Mouse (Mus musculus): ENCODE results near the gene Ahnak. TPM values are rescaled to one million over a fixed set of nuclear protein-coding genes. Genes with fewer than 3 reads are reported as not detected.
A peak's percentile ranks its signal among the peaks of the same experiment; 100 is the strongest.
"Not testable (repeated sequence)": the region's sequence is repeated elsewhere in the genome, so short reads cannot be mapped to it uniquely, and the experiment has no call there.

Ahnak gene
- polyA plus RNA-seq, 1 experiment: 14.7 TPM

DNA sequence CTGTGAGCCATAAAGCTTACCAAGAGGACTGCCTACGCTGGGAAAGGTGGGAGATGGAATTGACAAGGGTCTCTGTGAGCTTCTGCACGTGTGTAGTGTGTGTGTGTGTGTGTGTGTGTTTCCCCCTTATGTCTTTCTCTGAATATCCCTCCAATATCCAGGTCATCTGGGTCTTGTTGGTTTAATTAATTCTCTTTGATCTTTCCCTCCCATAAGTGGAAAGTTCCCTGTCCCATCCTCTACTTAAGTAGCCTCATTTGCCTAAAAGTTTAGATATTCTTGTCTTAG, 4.5 kb downstream of the Ahnak start:
- 64% methylated on average over 2 of the region's 2 CpGs for WGBS

DNA sequence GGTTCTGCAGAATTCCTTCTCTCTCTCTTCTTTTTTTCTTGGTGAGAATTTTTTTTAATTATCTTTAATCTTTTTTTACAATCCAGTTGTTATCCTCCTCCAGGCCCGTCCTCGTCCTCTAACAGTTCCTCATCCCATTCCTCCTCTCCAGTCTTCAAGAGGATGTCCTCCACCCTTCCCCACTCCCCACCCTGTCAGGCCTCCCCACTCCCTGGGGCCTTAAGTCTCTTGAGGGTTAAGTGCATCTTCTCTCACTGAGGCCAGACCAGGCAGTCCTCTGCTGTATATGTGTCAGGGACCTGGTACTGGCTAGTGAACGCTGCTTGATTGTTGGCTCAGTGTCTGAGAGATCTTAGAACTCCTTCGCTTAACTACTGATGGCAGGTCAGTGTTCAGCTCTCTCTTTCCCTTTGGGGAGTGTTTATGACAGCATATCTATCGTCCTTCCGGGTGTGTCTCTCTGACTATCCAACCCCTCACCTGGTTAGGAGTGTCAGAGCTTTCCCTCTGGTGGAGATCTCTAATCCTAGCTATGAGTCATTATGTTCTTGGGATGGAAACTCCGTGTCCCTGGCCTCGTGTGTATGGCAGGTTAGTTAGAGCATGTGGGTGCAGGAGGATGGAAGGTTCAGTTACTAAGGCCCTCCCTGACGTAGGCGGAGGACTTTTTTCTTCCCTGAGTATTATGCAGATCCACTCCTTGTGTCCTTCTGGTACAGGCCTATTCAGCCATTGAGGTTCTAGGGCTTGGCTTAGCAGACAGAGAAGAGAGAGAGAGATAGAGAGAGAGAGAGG, 5.9 kb downstream of the Ahnak start:
- 27% methylated on average over 10 of the region's 10 CpGs for WGBS
- Histone ChIP-seq H3K27me3 (ENCODE audit: control insufficient read depth, insufficient read depth, low read length) (no peaks in the 10 kb centered on the region), H3K4me3 (ENCODE audit: low read depth, low read length) (no peak overlapping the region), H3K4me1 (ENCODE audit: control insufficient read depth, insufficient read depth, insufficient read length, low read length) (peaks cover 57% of the 10 kb centered on the region), H3K27ac (ENCODE audit: insufficient read depth, low read depth, low read length) (peak overlapping the region; percentile 78), H3K36me3 (ENCODE audit: control insufficient read depth, insufficient read depth, low read length) (peaks cover 7% of the 10 kb centered on the region)
- TF ChIP-seq POLR2A (IDR thresholded peaks at IDR 0.05; ENCODE audit: low read depth, low read length) (no peak; the same call in 1 of the 2 replicates), CTCF (IDR thresholded peaks at IDR 0.05; ENCODE audit: extremely low read depth, insufficient read length, insufficient replicate concordance, low read depth, low read length) (no peak)

More for the DNA sequence above, 4.5 kb downstream of the Ahnak start:
- Histone ChIP-seq H3K36me3 (ENCODE audit: control insufficient read depth, insufficient read depth, low read length) (peaks cover 1% of the 10 kb centered on the region; the same call in 1 of the 2 replicates), H3K27ac (ENCODE audit: insufficient read depth, low read depth, low read length) (peak overlapping the region; percentile 54; the same call in 1 of the 2 replicates), H3K4me3 (ENCODE audit: low read depth, low read length) (peak overlapping the region; percentile 22; the same call in 1 of the 2 replicates), H3K4me1 (ENCODE audit: control insufficient read depth, insufficient read depth, insufficient read length, low read length) (peaks cover 54% of the 10 kb centered on the region), H3K27me3 (ENCODE audit: control insufficient read depth, insufficient read depth, low read length) (no peaks in the 10 kb centered on the region)
- TF ChIP-seq POLR2A (IDR thresholded peaks at IDR 0.05; ENCODE audit: low read depth, low read length) (no peak), CTCF (IDR thresholded peaks at IDR 0.05; ENCODE audit: extremely low read depth, insufficient read length, insufficient replicate concordance, low read depth, low read length) (no peak)

- H3K36me3 ChIP-seq (ENCODE audit: control insufficient read depth, insufficient read depth, low read length): peaks cover 20% of the 10 kb centered on the region
- TF ChIP-seq POLR2A (IDR thresholded peaks at IDR 0.05; ENCODE audit: low read depth, low read length): no peak
- TF ChIP-seq CTCF (IDR thresholded peaks at IDR 0.05; ENCODE audit: extremely low read depth, insufficient read length, insufficient replicate concordance, low read depth, low read length): no peak
- H3K4me3 ChIP-seq (ENCODE audit: low read depth, low read length): no peak overlapping the region
- WGBS: 92% methylated on average over 6 of the region's 6 CpGs
- H3K27ac ChIP-seq (ENCODE audit: insufficient read depth, low read depth, low read length): no peak overlapping the region
- no peaks in the 10 kb centered on the region for H3K27me3 ChIP-seq (ENCODE audit: control insufficient read depth, insufficient read depth, low read length)
- H3K4me1 ChIP-seq (ENCODE audit: control insufficient read depth, insufficient read depth, insufficient read length, low read length): peaks cover 49% of the 10 kb centered on the region
These were observed 7.5 kb downstream of the Ahnak start for GRCm38 (mm10) chr19:8996601-8997000.

GRCm38 (mm10) chr19:8997546-8997945, 8.5 kb downstream of the Ahnak start:
- WGBS: 15% methylated on average over 4 of the region's 4 CpGs
- Histone ChIP-seq H3K36me3 (ENCODE audit: control insufficient read depth, insufficient read depth, low read length) (peaks cover 27% of the 10 kb centered on the region), H3K4me1 (ENCODE audit: control insufficient read depth, insufficient read depth, insufficient read length, low read length) (peaks cover 39% of the 10 kb centered on the region), H3K27me3 (ENCODE audit: control insufficient read depth, insufficient read depth, low read length) (no peaks in the 10 kb centered on the region), H3K27ac (ENCODE audit: insufficient read depth, low read depth, low read length) (peak overlapping the region; percentile 74), H3K4me3 (ENCODE audit: low read depth, low read length) (no peak overlapping the region)
- TF ChIP-seq POLR2A (IDR thresholded peaks at IDR 0.05; ENCODE audit: low read depth, low read length) (no peak), CTCF (IDR thresholded peaks at IDR 0.05; ENCODE audit: extremely low read depth, insufficient read length, insufficient replicate concordance, low read depth, low read length) (0 out of 2 replicates have a peak, but pooled peaks have one; percentile 4)

GRCm38 (mm10) chr19:8998546-8998945, 9.5 kb downstream of the Ahnak start:
- H3K27ac ChIP-seq (ENCODE audit: insufficient read depth, low read depth, low read length): 0 out of 2 replicates have a peak overlapping the region, but pooled peaks have one; percentile 63

DNA sequence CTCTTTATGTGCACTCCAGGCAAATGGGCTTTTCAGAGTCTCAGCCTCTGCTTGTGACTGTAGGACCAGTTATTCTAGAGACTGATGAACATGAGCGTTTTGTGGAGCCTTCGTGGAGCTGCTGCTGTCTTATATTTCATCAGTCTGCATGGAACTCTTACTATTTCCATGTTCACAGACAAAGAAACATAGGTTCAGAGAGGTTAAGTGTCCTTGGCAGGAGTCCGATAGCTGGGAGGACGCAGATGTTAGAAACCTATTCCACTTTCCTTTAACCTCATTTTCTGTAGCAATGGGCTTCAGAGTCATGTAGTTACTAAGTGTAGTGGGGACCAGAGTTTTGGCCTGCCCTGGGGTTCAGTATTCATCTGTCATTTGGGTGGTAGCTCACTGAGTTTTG, 10.1 kb downstream of the Ahnak start:
- H3K27ac ChIP-seq (ENCODE audit: insufficient read depth, low read depth, low read length): no peak overlapping the region
- no peak overlapping the region for H3K4me3 ChIP-seq (ENCODE audit: low read depth, low read length)
- no peaks in the 10 kb centered on the region for H3K27me3 ChIP-seq (ENCODE audit: control insufficient read depth, insufficient read depth, low read length)
- TF ChIP-seq POLR2A (IDR thresholded peaks at IDR 0.05; ENCODE audit: low read depth, low read length) (no peak), CTCF (IDR thresholded peaks at IDR 0.05; ENCODE audit: extremely low read depth, insufficient read length, insufficient replicate concordance, low read depth, low read length) (no peak)
- 81% methylated on average over 4 of the region's 4 CpGs for WGBS
- peaks cover 30% of the 10 kb centered on the region for H3K4me1 ChIP-seq (ENCODE audit: control insufficient read depth, insufficient read depth, insufficient read length, low read length)
- H3K36me3 ChIP-seq (ENCODE audit: control insufficient read depth, insufficient read depth, low read length): peaks cover 43% of the 10 kb centered on the region

More at GRCm38 (mm10) chr19:8998546-8998945, 9.5 kb downstream of the Ahnak start:
- H3K27me3 ChIP-seq (ENCODE audit: control insufficient read depth, insufficient read depth, low read length): no peaks in the 10 kb centered on the region
- TF ChIP-seq CTCF (IDR thresholded peaks at IDR 0.05; ENCODE audit: extremely low read depth, insufficient read length, insufficient replicate concordance, low read depth, low read length) (no peak), POLR2A (IDR thresholded peaks at IDR 0.05; ENCODE audit: low read depth, low read length) (no peak)
- WGBS: 52% methylated on average over 6 of the region's 6 CpGs
- no peak overlapping the region for H3K4me3 ChIP-seq (ENCODE audit: low read depth, low read length)
- peaks cover 30% of the 10 kb centered on the region for H3K4me1 ChIP-seq (ENCODE audit: control insufficient read depth, insufficient read depth, insufficient read length, low read length)
- peaks cover 37% of the 10 kb centered on the region for H3K36me3 ChIP-seq (ENCODE audit: control insufficient read depth, insufficient read depth, low read length)

GRCm38 (mm10) chr19:9006915-9007314, 17.8 kb downstream of the Ahnak start:
- H3K36me3 ChIP-seq (ENCODE audit: control insufficient read depth, insufficient read depth, low read length): peaks cover 60% of the 10 kb centered on the region
- H3K4me1 ChIP-seq (ENCODE audit: control insufficient read depth, insufficient read depth, insufficient read length, low read length); H3K27me3 ChIP-seq (ENCODE audit: control insufficient read depth, insufficient read depth, low read length); H3K27ac ChIP-seq (ENCODE audit: insufficient read depth, low read depth, low read length); H3K4me3 ChIP-seq (ENCODE audit: low read depth, low read length): not testable (repeated sequence)
- 96% methylated on average over 2 of the region's 2 CpGs for WGBS
